Mouse (Mus musculus) stomach, embryonic 14.5 days (tissue): Measurements from ENCODE around the gene Rabggtb. TPM values are rescaled to one million over a fixed set of nuclear protein-coding genes. Genes with fewer than 3 reads are reported as not detected.
A peak's percentile ranks its signal among the peaks of the same experiment; 100 is the strongest.

Source experiments
- ATAC-seq: fragments of 200-750 bp; cut with Nextera tagmentation; 2 replicates; pipeline ENCODE4 v1.8.0; 2017; ENCODE audit warnings: low read depth, moderate TSS enrichment; ENCODE audit not compliant: insufficient number of reproducible peaks, insufficient read depth, low FRiP score
- H3K27ac ChIP-seq: fragments of 300-500 bp; sonication (generic); 2 replicates; pipeline ENCODE4 v1.5.1; 2014; ENCODE audit warnings: mild to moderate bottlenecking, low read length, moderate library complexity, mixed read lengths
- H3K27me3 ChIP-seq: fragments of 300-500 bp; sonication (generic); 2 replicates; pipeline ENCODE4 v1.6.1; 2014; ENCODE audit warnings: low read length, control low read depth, mixed read lengths; ENCODE audit not compliant: control insufficient read depth, insufficient read depth
- H3K36me3 ChIP-seq: fragments of 300-500 bp; sonication (generic); 2 replicates; pipeline ENCODE4 v1.6.1; 2014; ENCODE audit warnings: mild to moderate bottlenecking, control low read depth, low read length, moderate library complexity, mixed read lengths; ENCODE audit not compliant: control insufficient read depth, insufficient read depth
- H3K4me1 ChIP-seq: fragments of 300-500 bp; sonication (generic); 2 replicates; pipeline ENCODE4 v1.6.1; 2014; ENCODE audit warnings: low read length, control low read depth, mixed read lengths; ENCODE audit not compliant: control insufficient read depth, insufficient read depth
- H3K4me2 ChIP-seq: fragments of 300-500 bp; sonication (generic); replicated peaks from 2 replicates; pipeline ENCODE4 v1.6.1; 2014; ENCODE audit warnings: low read depth, low read length, control low read depth
- H3K4me3 ChIP-seq: fragments of 300-500 bp; sonication (generic); 2 replicates; pipeline ENCODE4 v1.5.1; 2014; ENCODE audit warnings: low read depth, low read length, control low read depth
- H3K9ac ChIP-seq: fragments of 300-500 bp; sonication (generic); replicated peaks from 2 replicates; pipeline ENCODE4 v1.6.1; 2014; ENCODE audit warnings: low read depth, mild to moderate bottlenecking, control low read depth, low read length, moderate library complexity, mixed read lengths
- H3K9me3 ChIP-seq: fragments of 300-500 bp; sonication (generic); 2 replicates; pipeline ENCODE4 v1.6.1; 2016; ENCODE audit warnings: low read depth, low read length, control low read depth; ENCODE audit not compliant: control insufficient read depth
- WGBS: fragments of 180-500 bp; shearing (Covaris S2); extraction: QIAGEN DNeasy Blood & Tissue Kit; methylation state at CpG from one replicate; pipeline ENCODE4 v1.1.7; 2014; 5-methylcytosine and 5-hydroxymethylcytosine counted together
- polyA plus RNA-seq: library from polyadenylated mRNA; unstranded; fragments of >200 nt; fragmentation: Nextera tagmentation; extraction: Ambion mirVana; gene quantifications from 2 replicates; pipeline ENCODE4 v1.2.1, GENCODE M21; 2014

Rabggtb gene
- polyA plus RNA-seq, 1 experiment from 2014 or later = 51.2 TPM

DNA sequence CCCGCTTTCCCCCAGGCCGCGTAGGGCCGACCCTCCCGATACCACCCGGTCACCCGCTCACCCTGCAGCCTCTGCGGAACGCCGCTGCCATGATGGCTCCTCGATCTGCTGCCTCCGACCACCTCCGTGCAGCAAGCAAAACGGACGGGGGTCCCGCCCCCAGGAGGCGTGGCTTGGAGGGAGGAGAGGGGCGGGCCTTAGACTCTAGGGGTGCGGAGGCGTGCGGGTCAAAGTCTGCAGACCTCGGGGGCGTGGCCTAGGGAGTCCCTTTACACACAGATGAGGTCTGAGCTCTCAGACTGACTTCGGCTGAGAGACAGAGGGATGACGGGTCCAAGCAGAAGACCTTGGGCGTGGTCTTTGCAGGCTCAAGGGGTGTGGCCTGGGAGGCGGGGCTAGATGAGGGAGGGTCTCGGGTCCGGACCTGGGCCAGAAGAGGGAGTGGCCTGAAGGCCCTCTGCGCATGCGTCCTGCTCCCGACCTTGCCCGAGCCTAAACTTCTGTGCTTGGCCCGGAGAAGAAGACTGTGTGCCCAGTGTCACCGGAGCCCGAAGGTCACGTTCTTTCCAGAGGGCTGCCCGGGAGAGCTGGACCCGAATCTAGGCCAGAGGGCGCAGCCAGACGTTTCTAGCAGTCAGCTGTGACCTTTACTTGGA lies 31.7 kb upstream of the Rabggtb start, which contains the start of gene Acadm:
TSS of gene Acadm (minus strand) at position 298 of the 656 bp plus-strand sequence.
- peak within 1 kb of the TSS; percentile 50 for H3K9ac ChIP-seq
- under 1% methylated on average over 41 of the region's 41 CpGs for WGBS
- ATAC-seq = peak; percentile 99
- peak within 1 kb of the TSS; percentile 79 for H3K27ac ChIP-seq
- H3K4me3 ChIP-seq = peak within 1 kb of the TSS; percentile 78
- H3K9me3 ChIP-seq = no peaks in the 10 kb centered on the region
- H3K36me3 ChIP-seq = peaks cover 11% of the 10 kb centered on the region; the same call in 1 of the 2 replicates
- H3K27me3 ChIP-seq = no peaks in the 10 kb centered on the region
- H3K4me1 ChIP-seq = peaks cover 10% of the 10 kb centered on the region; the same call in 1 of the 2 replicates
- peak within 1 kb of the TSS; percentile 46 for H3K4me2 ChIP-seq

DNA sequence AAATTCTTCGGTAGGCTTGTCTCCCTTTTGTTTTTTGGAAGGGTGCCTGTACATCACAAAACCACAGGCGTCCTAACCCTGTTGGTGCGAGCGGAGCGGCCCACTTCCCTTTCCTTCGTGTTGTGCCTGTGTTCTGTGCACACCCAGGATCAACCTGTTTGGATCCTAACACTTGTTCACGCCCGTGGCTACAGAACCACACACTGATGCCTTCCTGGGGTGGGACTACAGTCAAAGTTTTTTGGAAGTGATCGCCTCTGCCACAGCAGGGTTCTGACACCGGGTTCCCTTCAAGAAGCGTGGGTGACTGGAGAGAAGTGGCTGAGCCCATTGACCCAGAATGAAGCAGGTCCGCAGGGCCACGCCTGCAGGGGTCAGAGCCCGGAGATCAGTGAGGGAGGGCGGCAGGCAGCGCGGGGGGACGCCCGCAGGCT lies 31.1 kb upstream of the Rabggtb start:
- peak overlapping the region; percentile 50; the same call in 1 of the 2 replicates for H3K9ac ChIP-seq
- H3K36me3 ChIP-seq = peaks cover 11% of the 10 kb centered on the region; the same call in 1 of the 2 replicates
- H3K27ac ChIP-seq = peak overlapping the region; percentile 71
- under 1% methylated on average over 19 of the region's 19 CpGs for WGBS
- H3K4me2 ChIP-seq = peak overlapping the region; percentile 46
- H3K27me3 ChIP-seq = no peaks in the 10 kb centered on the region
- no peaks in the 10 kb centered on the region for H3K9me3 ChIP-seq
- peak; percentile 62 for ATAC-seq
- H3K4me1 ChIP-seq = peaks cover 10% of the 10 kb centered on the region; the same call in 1 of the 2 replicates
- H3K4me3 ChIP-seq = peak overlapping the region; percentile 78

DNA sequence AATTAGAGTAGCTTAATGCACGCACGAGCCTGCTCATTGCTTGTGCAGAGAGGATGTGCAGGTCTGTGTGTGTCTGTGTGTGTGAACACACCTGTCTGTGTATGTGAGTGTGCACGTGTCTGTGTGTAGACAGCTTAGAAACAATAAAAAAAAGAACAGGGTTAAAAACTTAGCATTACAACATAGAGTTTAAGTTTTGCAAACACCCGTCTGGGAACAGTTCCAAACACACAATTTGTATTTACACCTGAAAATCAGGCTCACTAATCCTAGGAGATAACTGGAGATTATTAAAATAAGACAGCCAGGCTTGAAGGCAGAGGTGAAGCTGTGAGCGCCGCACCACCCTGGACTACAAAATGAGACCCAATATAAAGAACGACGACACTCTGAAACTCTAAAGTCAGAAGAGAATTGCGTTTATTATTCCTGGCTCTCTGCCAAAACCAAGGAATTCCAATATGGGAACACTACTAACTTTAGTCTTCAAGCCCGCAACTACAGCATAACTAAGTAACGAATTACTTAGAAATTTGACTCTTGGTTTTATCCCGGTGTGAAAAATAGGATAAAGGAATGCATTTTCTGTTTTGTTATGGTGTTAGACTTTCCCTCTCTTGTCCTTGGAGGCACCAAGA lies 30.3 kb upstream of the Rabggtb start:
- 24% methylated on average over 12 of the region's 12 CpGs for WGBS
- peak overlapping the region; percentile 78 for H3K4me3 ChIP-seq
- H3K36me3 ChIP-seq = peaks cover 16% of the 10 kb centered on the region; the same call in 1 of the 2 replicates
- H3K27ac ChIP-seq = no peak overlapping the region
- H3K4me2 ChIP-seq = peak overlapping the region; percentile 46
- ATAC-seq = no peak
- peaks cover 10% of the 10 kb centered on the region; the same call in 1 of the 2 replicates for H3K4me1 ChIP-seq
- H3K9ac ChIP-seq = no peak overlapping the region
- H3K27me3 ChIP-seq = no peaks in the 10 kb centered on the region
- no peaks in the 10 kb centered on the region for H3K9me3 ChIP-seq

DNA sequence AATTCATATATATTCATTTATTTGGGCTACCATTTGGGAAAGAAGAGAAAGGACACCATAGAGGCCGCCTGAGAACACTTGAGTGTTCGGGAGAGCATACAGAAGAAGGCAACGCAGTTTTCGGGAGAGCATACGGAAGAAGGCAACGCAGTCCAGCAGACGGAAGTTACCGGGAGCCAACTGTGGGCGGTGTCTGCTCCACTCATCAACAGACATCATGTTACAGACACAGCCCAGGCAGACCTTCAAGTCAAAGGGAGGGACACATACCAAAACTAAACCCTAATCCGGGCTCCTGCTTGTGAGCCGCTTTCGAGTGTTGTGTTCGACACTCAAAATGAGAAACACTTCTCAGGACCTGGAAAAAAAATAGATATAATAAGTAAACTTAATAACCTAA lies 28.8 kb upstream of the Rabggtb start:
- Histone ChIP-seq H3K9me3 (no peaks in the 10 kb centered on the region), H3K36me3 (peaks cover 19% of the 10 kb centered on the region; the same call in 1 of the 2 replicates), H3K4me3 (no peak overlapping the region), H3K4me1 (peaks cover 10% of the 10 kb centered on the region; the same call in 1 of the 2 replicates), H3K4me2 (no peak overlapping the region), H3K27me3 (no peaks in the 10 kb centered on the region), H3K27ac (no peak overlapping the region), H3K9ac (no peak overlapping the region)
- no peak for ATAC-seq
- WGBS = 93% methylated on average over 13 of the region's 13 CpGs

DNA sequence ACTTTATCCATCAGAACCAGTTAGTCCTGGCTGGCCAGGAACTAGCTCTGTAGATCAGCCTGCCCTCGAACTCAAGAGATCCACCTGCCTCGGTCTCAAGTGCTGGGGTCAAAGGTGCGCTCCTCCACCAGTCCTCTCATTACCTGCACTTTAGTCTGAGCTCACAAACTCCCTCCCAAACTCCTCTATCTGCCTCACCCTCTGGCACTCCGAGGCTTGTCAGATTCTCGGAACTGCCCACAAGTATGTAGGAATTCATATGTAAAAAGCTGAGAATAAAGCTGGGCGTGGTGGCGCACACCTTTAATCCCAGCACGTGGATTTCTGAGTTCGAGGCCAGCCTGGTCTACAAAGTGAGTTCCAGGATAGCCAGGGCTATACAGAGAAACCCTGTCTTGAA lies 27.7 kb upstream of the Rabggtb start:
- Histone ChIP-seq H3K36me3 (peaks cover 27% of the 10 kb centered on the region; the same call in 1 of the 2 replicates), H3K9ac (no peak overlapping the region), H3K27me3 (no peaks in the 10 kb centered on the region), H3K27ac (no peak overlapping the region), H3K4me3 (no peak overlapping the region), H3K4me2 (no peak overlapping the region), H3K9me3 (no peaks in the 10 kb centered on the region), H3K4me1 (peaks cover 10% of the 10 kb centered on the region; the same call in 1 of the 2 replicates)
- ATAC-seq = no peak
- 89% methylated on average over 9 of the region's 9 CpGs for WGBS

DNA sequence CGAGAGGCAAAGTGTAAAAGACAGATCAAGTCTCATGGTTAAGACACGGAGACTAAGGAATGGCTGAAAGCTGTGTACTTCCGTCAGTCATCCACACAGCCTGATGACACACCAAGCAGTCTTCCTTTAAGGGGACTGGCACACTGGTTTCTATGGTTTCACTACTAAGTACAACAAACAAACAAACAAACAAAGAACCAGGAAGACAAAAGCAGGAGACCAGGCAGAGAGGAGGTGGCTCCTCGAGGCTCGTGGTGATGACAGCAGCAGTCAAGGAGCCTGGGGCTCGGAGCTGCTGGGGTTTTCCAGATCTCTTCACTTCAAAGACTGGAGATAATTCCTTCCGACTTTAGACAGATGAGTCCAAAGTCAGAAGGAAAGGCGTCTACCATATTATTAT lies 27.2 kb upstream of the Rabggtb start:
- 82% methylated on average over 8 of the region's 8 CpGs for WGBS
- Histone ChIP-seq H3K27ac (no peak overlapping the region), H3K9me3 (no peaks in the 10 kb centered on the region), H3K4me2 (no peak overlapping the region), H3K36me3 (peaks cover 31% of the 10 kb centered on the region; the same call in 1 of the 2 replicates), H3K9ac (no peak overlapping the region), H3K4me1 (peaks cover 10% of the 10 kb centered on the region; the same call in 1 of the 2 replicates), H3K4me3 (no peak overlapping the region), H3K27me3 (no peaks in the 10 kb centered on the region)
- no peak for ATAC-seq

DNA sequence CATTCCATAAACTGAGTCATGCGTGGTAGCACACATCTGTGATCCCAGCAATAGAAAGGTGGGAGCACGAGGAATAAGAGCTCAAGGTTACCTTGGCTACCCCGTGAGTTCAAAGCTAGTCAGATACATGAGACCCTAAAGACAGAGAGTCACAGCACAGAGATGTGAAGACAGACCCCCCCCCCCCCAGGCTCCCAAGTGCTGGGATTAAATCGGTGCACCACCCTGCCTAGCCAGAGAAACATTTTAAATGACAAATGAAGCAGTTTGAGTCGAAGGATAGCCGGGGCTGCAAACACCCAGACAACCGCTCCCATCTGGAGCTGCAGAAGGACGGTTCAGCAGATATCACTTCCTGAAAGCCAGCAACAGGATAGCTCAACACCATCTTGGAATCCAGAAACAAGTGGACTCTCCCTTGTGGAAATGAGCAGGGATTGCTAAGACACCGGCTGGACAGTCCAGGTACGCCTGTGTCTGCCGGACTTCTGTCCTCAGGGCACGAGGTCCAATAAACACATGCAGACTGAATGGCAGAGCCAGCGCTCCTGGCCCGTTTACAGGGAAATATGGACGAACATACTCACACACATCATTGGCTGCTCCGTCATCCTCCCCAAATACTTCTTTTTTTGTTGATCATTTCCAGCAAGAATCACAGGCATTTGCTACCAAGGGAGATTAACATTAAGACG lies 24.5 kb upstream of the Rabggtb start:
- no peak overlapping the region for H3K27ac ChIP-seq
- H3K9ac ChIP-seq = no peak overlapping the region
- no peaks in the 10 kb centered on the region for H3K9me3 ChIP-seq
- no peak for ATAC-seq
- WGBS = 91% methylated on average over 17 of the region's 17 CpGs
- H3K4me2 ChIP-seq = no peak overlapping the region
- H3K4me3 ChIP-seq = no peak overlapping the region
- peaks cover 45% of the 10 kb centered on the region; the same call in 1 of the 2 replicates for H3K36me3 ChIP-seq
- peaks cover under 1% of the 10 kb centered on the region; the same call in 1 of the 2 replicates for H3K4me1 ChIP-seq
- no peaks in the 10 kb centered on the region for H3K27me3 ChIP-seq

DNA sequence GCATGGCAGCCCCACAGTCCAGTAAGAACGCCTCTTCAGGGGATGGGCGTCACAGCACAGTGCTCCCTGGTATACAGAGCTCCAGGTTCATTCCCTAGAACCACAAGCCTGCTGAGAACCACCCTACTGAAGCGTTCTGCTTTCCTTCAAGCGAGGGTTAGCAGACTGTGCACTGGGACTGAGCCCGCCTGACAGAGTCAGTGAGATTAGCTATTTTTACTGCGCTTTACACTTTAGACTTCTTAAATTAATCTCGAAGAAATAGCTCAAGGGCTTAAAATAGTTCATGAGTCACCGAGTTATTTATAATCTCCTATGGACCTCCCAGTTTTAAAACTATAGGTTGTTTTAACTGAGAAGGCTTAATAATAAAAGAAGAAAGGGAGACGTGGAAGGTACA lies 23.1 kb upstream of the Rabggtb start:
- H3K36me3 ChIP-seq = peaks cover 44% of the 10 kb centered on the region

More for the DNA sequence above, 23.1 kb upstream of the Rabggtb start:
- no peaks in the 10 kb centered on the region for H3K9me3 ChIP-seq
- H3K9ac ChIP-seq = no peak overlapping the region
- H3K4me2 ChIP-seq = no peak overlapping the region
- ATAC-seq = no peak
- H3K4me1 ChIP-seq = no peaks in the 10 kb centered on the region
- WGBS = 79% methylated on average over 9 of the region's 9 CpGs
- H3K27me3 ChIP-seq = no peaks in the 10 kb centered on the region
- H3K4me3 ChIP-seq = no peak overlapping the region
- no peak overlapping the region for H3K27ac ChIP-seq
